Mouse (Mus musculus): ENCODE measurements around the gene Ccl4. TPM values are rescaled to one million over a fixed set of nuclear protein-coding genes. Genes with fewer than 3 reads are reported as not detected.

Gene Ccl4
- polyA plus RNA-seq, 1 experiment, result 1.2 TPM

- peak; percentile 52 for DNase-seq (ENCODE audit: low read depth)
Measured at GRCm38 (mm10) chr11:83671743-83672142, 9.4 kb downstream of the Ccl4 start.

- DNase-seq (ENCODE audit: low read depth), result no peak
Measured at GRCm38 (mm10) chr11:83675665-83676064, 13.3 kb downstream of the Ccl4 start.

GRCm38 (mm10) chr11:83689918-83690317 lies 27.5 kb downstream of the Ccl4 start:
- DNase-seq (ENCODE audit: low read depth), result no peak

- DNase-seq (ENCODE audit: low read depth), result no peak
Measured at GRCm38 (mm10) chr11:83692008-83692407, 29.6 kb downstream of the Ccl4 start.

- no peak for DNase-seq (ENCODE audit: low read depth)
Measured at GRCm38 (mm10) chr11:83703705-83704104, 41.3 kb downstream of the Ccl4 start, which contains the start of gene Wfdc17. Gene Wfdc17 (plus strand): TSS chr11:83703991.

- no peak for DNase-seq (ENCODE audit: low read depth)
Measured at GRCm38 (mm10) chr11:83708715-83709114, 46.3 kb downstream of the Ccl4 start, which contains the start of gene Wfdc18. Gene Wfdc18 (plus strand): TSS chr11:83709015.

GRCm38 (mm10) chr11:83709683-83710082 lies 47.3 kb downstream of the Ccl4 start:
- DNase-seq (ENCODE audit: low read depth), result no peak

GRCm38 (mm10) chr11:83712671-83713070 lies 50.3 kb downstream of the Ccl4 start:
- no peak for DNase-seq (ENCODE audit: low read depth)

- no peak for DNase-seq (ENCODE audit: low read depth)
Measured at GRCm38 (mm10) chr11:83713925-83714324, 51.5 kb downstream of the Ccl4 start.

Other genes starting within 250 kb of the Ccl4 start
- 0.53 and 0.75 TPM in 2 replicates for gene Gas2l2, start 233.1 kb upstream of the Ccl4 start, polyA plus RNA-seq (2012; rRNA removed)
- gene 1700020L24Rik, start 224.9 kb upstream of the Ccl4 start, polyA plus RNA-seq (2012; rRNA removed), result 2.8 and 3.7 TPM in 2 replicates
- gene Mmp28, start 199.5 kb upstream of the Ccl4 start, polyA plus RNA-seq (2012; rRNA removed), result 24.4 and 30.7 TPM in 2 replicates
- 9.0 and 13.5 TPM in 2 replicates for gene Taf15, start 189.5 kb upstream of the Ccl4 start, polyA plus RNA-seq (2012; rRNA removed)
- gene Heatr9, start 140.4 kb upstream of the Ccl4 start, polyA plus RNA-seq (2012; rRNA removed), result not detected in 2 replicates
- gene Ccl5, start 132.1 kb upstream of the Ccl4 start, polyA plus RNA-seq (2012; rRNA removed), result 19.1 and 24.7 TPM in 2 replicates
- 8.2 and 12.1 TPM in 2 replicates for gene Ccl9, start 83.9 kb upstream of the Ccl4 start, polyA plus RNA-seq (2012; rRNA removed)
- 22.6 and 37.3 TPM in 2 replicates for gene Ccl6, start 69.5 kb upstream of the Ccl4 start, polyA plus RNA-seq (2012; rRNA removed)
- gene Rpl9-ps1, start 17.0 kb upstream of the Ccl4 start, polyA plus RNA-seq (2012; rRNA removed), result not detected in 2 replicates
- gene Ccl3, start 13.2 kb upstream of the Ccl4 start, polyA plus RNA-seq (2012; rRNA removed), result 1.2 and 1.8 TPM in 2 replicates
- gene Wfdc17, start 41.4 kb downstream of the Ccl4 start, polyA plus RNA-seq (2012; rRNA removed), result 9.9 and 15.9 TPM in 2 replicates
- 0.28 TPM in 1 of 2 replicates, not detected in the other for gene Wfdc18, start 46.4 kb downstream of the Ccl4 start, polyA plus RNA-seq (2012; rRNA removed)
- 82.2 and 198 TPM in 2 replicates for gene Wfdc21, start 84.4 kb downstream of the Ccl4 start, polyA plus RNA-seq (2012; rRNA removed)
- gene Heatr6, start 91.1 kb downstream of the Ccl4 start, polyA plus RNA-seq (2012; rRNA removed), result 15.9 and 16.0 TPM in 2 replicates
- 26.8 and 42.5 TPM in 2 replicates for gene Hnf1b, start 187.5 kb downstream of the Ccl4 start, polyA plus RNA-seq (2012; rRNA removed)

Data from gonadal fat pad, adult 2 months (tissue).